In genomic region chr6:144479861-144480260, GRCm38 (mm10) we compare ENCODE assay signal across 26 mouse cellular contexts.
DNase-seq lines count a peak whose midpoint lies in the region; ATAC-seq and TF ChIP-seq lines count a peak whose summit lies in the region.
"Had no signal": no experiment of that assay in that cellular context is flagged by ENCODE, and none has a peak within 500 bp of the region (broad histone marks: within the 10 kb centered on the region; RNA-seq: fewer than 3 reads in every experiment).

No protein-coding gene starts in this region.

- peaks cover 10% of the 10 kb centered on the region; the same call in 1 of the 2 replicates for H3K27me3 ChIP-seq in forebrain, embryonic 12.5 days
- no peaks in the 10 kb centered on the region for H3K27me3 ChIP-seq in forebrain, postnatal 0 days (ENCODE audit: insufficient read depth, low read length)
- H3K27me3 ChIP-seq in midbrain, embryonic 13.5 days: peaks cover 14% of the 10 kb centered on the region
- no peaks in the 10 kb centered on the region for H3K27me3 ChIP-seq in midbrain, postnatal 0 days (ENCODE audit: insufficient read depth, low read length)
- H3K27me3 ChIP-seq in forebrain, embryonic 14.5 days (replicated peaks; ENCODE audit: control insufficient read depth, insufficient read depth, low read length): no peaks in the 10 kb centered on the region
- H3K27me3 ChIP-seq in liver, embryonic 12.5 days (replicated peaks): no peaks in the 10 kb centered on the region
- H3K27me3 ChIP-seq: CH12.LX; embryonic facial prominence, embryonic 12.5 days; embryonic facial prominence, embryonic 15.5 days; Patski had no signal

- peak overlapping the region; percentile 82; the same call in 1 of the 2 replicates for H3K27ac ChIP-seq in forebrain, embryonic 12.5 days
- no peak overlapping the region for H3K27ac ChIP-seq in forebrain, postnatal 0 days (ENCODE audit: low read depth, low read length)
- peak overlapping the region; percentile 61; the same call in 1 of the 2 replicates for H3K27ac ChIP-seq in midbrain, embryonic 13.5 days
- H3K27ac ChIP-seq in midbrain, postnatal 0 days (ENCODE audit: low read depth, low read length): no peak overlapping the region
- no peak overlapping the region for H3K27ac ChIP-seq in forebrain, embryonic 14.5 days (ENCODE audit: low read depth, low read length)
- H3K27ac ChIP-seq in liver, embryonic 12.5 days: no peak overlapping the region
- H3K27ac ChIP-seq: embryonic facial prominence, embryonic 12.5 days; embryonic facial prominence, embryonic 15.5 days; gastrocnemius, adult 2 months; hindbrain, embryonic 14.5 days; hindbrain, postnatal 0 days had no signal

- no peaks in the 10 kb centered on the region for H3K9me3 ChIP-seq in forebrain, embryonic 12.5 days
- no peaks in the 10 kb centered on the region for H3K9me3 ChIP-seq in forebrain, postnatal 0 days (ENCODE audit: low read length)
- H3K9me3 ChIP-seq in midbrain, embryonic 13.5 days: no peaks in the 10 kb centered on the region
- H3K9me3 ChIP-seq in midbrain, postnatal 0 days (ENCODE audit: low read length): no peaks in the 10 kb centered on the region
- H3K9me3 ChIP-seq in forebrain, embryonic 14.5 days (replicated peaks; ENCODE audit: control insufficient read depth, low read length): no peaks in the 10 kb centered on the region
- no peaks in the 10 kb centered on the region for H3K9me3 ChIP-seq in liver, embryonic 12.5 days (replicated peaks)
- H3K9me3 ChIP-seq: embryonic facial prominence, embryonic 12.5 days; embryonic facial prominence, embryonic 15.5 days had no signal

- 10% methylated on average over 4 of the region's 4 CpGs for WGBS in forebrain, embryonic 12.5 days
- 15% methylated on average over 4 of the region's 4 CpGs for WGBS in forebrain, postnatal 0 days
- 21% methylated on average over 4 of the region's 4 CpGs for WGBS in midbrain, embryonic 13.5 days
- 27% methylated on average over 4 of the region's 4 CpGs for WGBS in midbrain, postnatal 0 days
- WGBS in forebrain, embryonic 14.5 days: 3% methylated on average over 4 of the region's 4 CpGs
- 71% methylated on average over 4 of the region's 4 CpGs for WGBS in liver, embryonic 12.5 days (ENCODE audit: insufficient replicate concordance)

- H3K36me3 ChIP-seq in forebrain, embryonic 12.5 days (replicated peaks): no peaks in the 10 kb centered on the region
- H3K36me3 ChIP-seq in forebrain, postnatal 0 days (ENCODE audit: insufficient read depth): no peaks in the 10 kb centered on the region
- no peaks in the 10 kb centered on the region for H3K36me3 ChIP-seq in midbrain, embryonic 13.5 days
- no peaks in the 10 kb centered on the region for H3K36me3 ChIP-seq in midbrain, postnatal 0 days (ENCODE audit: insufficient read depth, low read length)
- H3K36me3 ChIP-seq in forebrain, embryonic 14.5 days (ENCODE audit: control insufficient read depth, insufficient read depth, low read length): no peaks in the 10 kb centered on the region
- no peaks in the 10 kb centered on the region for H3K36me3 ChIP-seq in liver, embryonic 12.5 days
- H3K36me3 ChIP-seq: embryonic facial prominence, embryonic 12.5 days; embryonic facial prominence, embryonic 15.5 days; G1E had no signal

- H3K4me3 ChIP-seq in forebrain, embryonic 12.5 days (replicated peaks): no peak overlapping the region
- H3K4me3 ChIP-seq in forebrain, postnatal 0 days (ENCODE audit: low read depth, low read length): no peak overlapping the region
- H3K4me3 ChIP-seq in midbrain, embryonic 13.5 days (replicated peaks): no peak overlapping the region
- no peak overlapping the region for H3K4me3 ChIP-seq in midbrain, postnatal 0 days (ENCODE audit: low read depth, low read length)
- no peak overlapping the region for H3K4me3 ChIP-seq in forebrain, embryonic 14.5 days (ENCODE audit: low read depth, low read length)
- H3K4me3 ChIP-seq in liver, embryonic 12.5 days: no peak overlapping the region
- H3K4me3 ChIP-seq: embryonic facial prominence, embryonic 12.5 days; embryonic facial prominence, embryonic 15.5 days; gastrocnemius, adult 2 months had no signal

- TF ChIP-seq CTCF in forebrain, postnatal 0 days (IDR thresholded peaks at IDR 0.05; ENCODE audit: low read depth): no peak
- no peak for TF ChIP-seq CTCF in midbrain, postnatal 0 days (IDR thresholded peaks at IDR 0.05)

- H3K4me2 ChIP-seq in forebrain, embryonic 12.5 days: peak overlapping the region; percentile 21; the same call in 1 of the 2 replicates
- no peak overlapping the region for H3K4me2 ChIP-seq in forebrain, postnatal 0 days (ENCODE audit: low read depth)
- no peak overlapping the region for H3K4me2 ChIP-seq in midbrain, embryonic 13.5 days (replicated peaks)
- no peak overlapping the region for H3K4me2 ChIP-seq in midbrain, postnatal 0 days (ENCODE audit: low read depth, low read length, poor library complexity, severe bottlenecking)
- H3K4me2 ChIP-seq in forebrain, embryonic 14.5 days (ENCODE audit: low read length): peak overlapping the region; percentile 13; the same call in 1 of the 2 replicates
- H3K4me2 ChIP-seq in liver, embryonic 12.5 days: no peak overlapping the region
- H3K4me2 ChIP-seq: embryonic facial prominence, embryonic 12.5 days; embryonic facial prominence, embryonic 15.5 days; heart, embryonic 11.5 days; hindbrain, embryonic 14.5 days had no signal

- DNase-seq in forebrain, postnatal 0 days: no peak
- no peak for DNase-seq in midbrain, postnatal 0 days (ENCODE audit: low spot score)
- peak; percentile 57 for DNase-seq in forebrain, embryonic 14.5 days (ENCODE audit: low spot score)
- DNase-seq: adrenal gland, postnatal 10 days; adrenal gland, postnatal 36 days; B cell, adult 2 months; cerebellum, adult 18-20 months; cerebellum, adult 9-10 months; cerebellum, postnatal 14 days; gastrocnemius, adult 2 months; gastrocnemius, postnatal 14 days; kidney, adult 18-20 months had no signal

- no peak overlapping the region for H3K9ac ChIP-seq in forebrain, embryonic 12.5 days
- no peak overlapping the region for H3K9ac ChIP-seq in forebrain, postnatal 0 days
- H3K9ac ChIP-seq in midbrain, embryonic 13.5 days (replicated peaks): no peak overlapping the region
- H3K9ac ChIP-seq in midbrain, postnatal 0 days (replicated peaks; ENCODE audit: low read length, poor library complexity, severe bottlenecking): no peak overlapping the region
- no peak overlapping the region for H3K9ac ChIP-seq in forebrain, embryonic 14.5 days (ENCODE audit: low read length)
- no peak overlapping the region for H3K9ac ChIP-seq in liver, embryonic 12.5 days
- H3K9ac ChIP-seq: embryonic facial prominence, embryonic 12.5 days; embryonic facial prominence, embryonic 15.5 days; hindbrain, embryonic 14.5 days had no signal

- no peak for ATAC-seq in forebrain, embryonic 12.5 days (ENCODE audit: low FRiP score)
- ATAC-seq in forebrain, postnatal 0 days: no peak
- no peak for ATAC-seq in midbrain, embryonic 13.5 days
- no peak for ATAC-seq in midbrain, postnatal 0 days (ENCODE audit: low FRiP score)
- no peak for ATAC-seq in forebrain, embryonic 14.5 days
- no peak for ATAC-seq in liver, embryonic 12.5 days
- ATAC-seq in cerebellum, adult (ENCODE audit: insufficient number of reproducible peaks, low FRiP score, low TSS enrichment): no peak
- ATAC-seq: hindbrain, postnatal 0 days; inflammation-experienced regulatory T-cells, adult 6 months; intestine, embryonic 16.5 days; Patski had no signal

- peaks cover 42% of the 10 kb centered on the region for H3K4me1 ChIP-seq in forebrain, embryonic 12.5 days
- peaks cover 6% of the 10 kb centered on the region for H3K4me1 ChIP-seq in forebrain, postnatal 0 days (ENCODE audit: insufficient read depth)
- H3K4me1 ChIP-seq in midbrain, embryonic 13.5 days (replicated peaks): peaks cover 37% of the 10 kb centered on the region
- no peaks in the 10 kb centered on the region for H3K4me1 ChIP-seq in midbrain, postnatal 0 days (ENCODE audit: insufficient read depth, low read length)
- peaks cover 33% of the 10 kb centered on the region for H3K4me1 ChIP-seq in forebrain, embryonic 14.5 days (ENCODE audit: control insufficient read depth, insufficient read depth, low read length)
- no peaks in the 10 kb centered on the region for H3K4me1 ChIP-seq in liver, embryonic 12.5 days
- H3K4me1 ChIP-seq: embryonic facial prominence, embryonic 15.5 days had no signal

Comparison
In these comparisons a context has a peak if more than half of its experiments do, and no peak if none do; other contexts are left out.
1. H3K27ac ChIP-seq: peak in forebrain, embryonic 12.5 days (single experiment) and midbrain, embryonic 13.5 days (single experiment); none in forebrain, postnatal 0 days (single experiment), midbrain, postnatal 0 days (single experiment), forebrain, embryonic 14.5 days (single experiment) and liver, embryonic 12.5 days (single experiment).
2. H3K4me2 ChIP-seq: peak in forebrain, embryonic 12.5 days (single experiment) and forebrain, embryonic 14.5 days (single experiment); none in forebrain, postnatal 0 days (single experiment), midbrain, embryonic 13.5 days (single experiment), midbrain, postnatal 0 days (single experiment) and liver, embryonic 12.5 days (single experiment).